Mouse (Mus musculus): ENCODE measurements around the gene Tlr9.

The Tlr9 gene

DNA sequence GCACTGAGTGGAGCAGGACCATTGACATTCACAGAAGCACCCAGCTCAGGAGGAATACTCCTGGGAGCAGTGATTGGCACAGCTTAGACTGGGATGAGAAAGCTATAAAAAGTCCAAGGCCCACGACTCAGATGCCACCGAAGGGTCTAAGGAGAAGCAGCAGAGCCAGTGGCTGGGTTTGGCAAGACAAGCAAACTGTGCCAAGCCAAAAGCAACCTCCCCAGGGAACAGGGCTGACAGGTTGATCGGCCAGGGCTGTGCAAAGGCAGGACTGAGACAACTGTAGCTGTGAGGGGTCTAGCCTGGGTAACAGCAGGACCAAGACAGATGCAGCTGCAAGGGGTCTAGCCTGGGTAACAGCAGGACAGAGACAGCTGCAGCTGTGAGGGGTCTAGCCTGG lies 10.6 kb downstream of the Tlr9 start:
- DNase-seq (ENCODE audit: low spot score): no peak

DNA sequence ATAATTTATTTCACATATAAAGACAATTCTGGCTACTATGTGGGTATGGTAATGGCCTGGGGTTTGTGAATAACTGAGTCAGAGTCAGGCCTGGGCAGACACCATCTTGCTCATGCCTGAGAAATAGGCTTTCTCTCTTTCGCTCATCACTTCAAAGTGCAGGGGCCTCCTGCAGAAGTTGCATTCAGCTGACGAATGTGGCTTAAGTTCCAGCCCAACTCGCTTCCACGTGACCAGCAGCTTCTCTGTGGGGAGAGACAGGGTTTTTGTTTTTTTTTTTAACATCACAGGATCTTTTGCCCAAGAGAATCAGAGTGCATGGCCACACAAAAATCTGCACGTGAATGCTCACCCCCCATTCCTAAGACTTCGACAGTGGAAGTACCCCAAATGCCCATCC lies 11.6 kb downstream of the Tlr9 start:
- DNase-seq (ENCODE audit: low spot score): no peak

DNA sequence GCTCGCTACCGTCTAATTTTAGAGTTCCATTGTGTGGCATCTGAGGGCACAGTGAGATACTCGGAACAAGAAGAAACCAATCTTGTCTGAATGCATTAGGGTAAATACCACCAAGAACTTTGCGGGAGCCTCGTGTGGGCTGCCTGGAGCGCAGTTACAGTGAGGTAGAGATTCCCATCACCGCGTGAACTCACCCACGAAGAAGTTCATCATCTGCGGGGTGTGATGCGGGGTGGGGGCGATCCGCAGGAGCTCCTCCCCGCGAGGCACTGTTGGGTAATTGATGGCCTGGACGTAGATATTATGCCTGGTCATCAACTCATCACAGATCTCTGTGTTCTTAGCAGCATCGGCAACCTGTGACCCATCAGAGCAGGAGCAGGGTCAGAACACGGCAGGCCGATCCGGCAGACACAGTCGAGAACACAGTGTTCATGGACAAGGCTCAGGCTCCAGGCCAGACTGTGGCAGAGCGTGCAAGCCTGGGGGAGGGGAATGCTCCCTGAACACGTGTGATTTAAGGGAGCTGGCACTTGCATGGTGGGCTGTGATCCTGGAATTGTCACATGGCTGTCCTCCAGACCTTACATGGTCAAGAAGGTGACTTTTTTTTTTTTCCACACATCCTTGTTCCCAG lies 12.9 kb downstream of the Tlr9 start:
- DNase-seq (ENCODE audit: low spot score): no peak

DNA sequence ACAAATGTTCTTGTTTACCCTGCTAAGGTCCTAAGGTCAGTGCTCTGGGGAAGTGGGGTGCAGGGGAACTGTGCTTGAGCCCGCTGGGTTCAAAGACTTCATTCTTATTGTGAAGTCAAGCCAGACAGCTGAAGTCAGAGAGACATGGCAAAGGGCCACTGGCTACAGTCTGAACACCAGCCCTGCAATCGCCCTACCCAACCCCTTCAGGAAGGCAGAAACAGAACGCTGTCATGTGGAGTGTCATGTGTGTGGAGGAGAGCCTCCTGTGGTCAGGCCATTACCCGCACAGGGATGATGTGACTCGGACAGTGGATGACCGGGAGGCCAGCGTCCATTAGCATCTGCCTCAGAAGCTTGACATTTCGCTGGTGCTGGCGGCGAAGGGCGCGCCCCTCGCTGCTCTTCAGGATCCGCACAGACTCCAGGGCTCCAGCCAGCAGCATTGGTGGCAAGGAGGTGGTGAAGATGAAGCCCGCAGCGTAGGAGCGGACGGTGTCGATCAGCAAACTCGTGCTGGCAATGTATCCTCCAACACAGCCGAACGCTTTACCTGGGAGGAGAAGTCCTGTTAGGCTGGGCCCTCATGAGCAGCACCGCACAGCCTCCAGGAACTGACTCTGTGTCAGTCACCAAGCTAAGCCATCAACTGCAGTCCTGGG lies 13.9 kb downstream of the Tlr9 start:
- no peak for DNase-seq (ENCODE audit: low spot score)

DNA sequence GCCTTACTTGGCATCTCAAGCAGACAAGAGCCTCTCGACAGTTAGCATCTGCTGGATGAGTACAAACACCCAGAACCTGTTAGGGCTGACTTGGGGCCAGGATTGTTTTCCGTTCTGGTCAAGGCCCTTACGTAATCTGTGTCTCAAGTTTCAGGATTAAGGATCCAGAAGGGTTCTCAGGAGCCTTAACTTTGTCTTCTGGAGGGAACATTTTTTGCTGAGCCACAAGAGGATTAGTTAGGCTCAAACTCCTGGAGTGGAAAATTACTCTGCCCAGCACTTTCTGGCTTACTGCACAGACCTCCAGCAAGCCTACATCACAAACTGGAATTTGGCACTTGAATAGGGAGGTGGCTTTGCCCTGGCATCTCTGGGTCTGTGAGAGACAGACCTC lies 14.4 kb downstream of the Tlr9 start:
- DNase-seq (ENCODE audit: low spot score): no peak

DNA sequence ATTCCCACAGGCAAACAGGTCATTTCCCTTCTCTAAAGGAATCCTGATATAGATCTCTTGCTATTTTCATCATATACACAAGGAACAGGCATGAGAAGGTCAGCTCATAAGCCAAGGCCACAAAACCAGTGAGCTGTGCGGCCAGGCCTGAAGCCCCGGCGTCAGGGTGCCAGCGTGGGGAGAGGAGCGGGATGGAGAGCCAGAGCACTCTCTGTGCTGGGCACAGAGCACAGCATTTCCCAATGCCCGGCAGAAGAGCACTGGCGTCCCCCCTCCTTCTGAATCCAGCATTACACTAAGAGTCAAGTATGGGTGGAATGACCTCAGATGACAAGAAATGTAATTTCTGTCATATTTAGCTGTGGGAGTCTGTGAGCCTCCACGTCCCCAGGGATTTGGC lies 15.0 kb downstream of the Tlr9 start:
- DNase-seq (ENCODE audit: low spot score): no peak

DNA sequence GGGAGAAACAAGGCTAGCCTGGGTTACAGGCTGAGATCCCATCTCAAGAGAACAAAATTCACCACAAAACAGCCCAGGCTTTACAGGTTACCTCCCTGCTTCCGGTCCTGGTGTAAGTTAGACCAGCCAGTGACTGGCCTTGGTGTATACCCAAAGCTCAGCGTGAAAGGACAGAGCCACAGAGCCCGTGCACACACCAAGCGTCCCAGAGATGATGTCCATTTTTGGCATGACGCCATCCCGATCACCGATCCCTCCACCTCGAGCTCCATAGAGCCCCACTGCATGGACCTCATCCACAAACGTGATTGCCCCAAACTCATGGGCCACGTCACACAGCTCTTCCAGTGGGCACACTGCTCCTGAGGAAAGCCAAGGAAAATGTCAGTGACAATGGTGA lies 15.5 kb downstream of the Tlr9 start:
- DNase-seq (ENCODE audit: low spot score): no peak

DNA sequence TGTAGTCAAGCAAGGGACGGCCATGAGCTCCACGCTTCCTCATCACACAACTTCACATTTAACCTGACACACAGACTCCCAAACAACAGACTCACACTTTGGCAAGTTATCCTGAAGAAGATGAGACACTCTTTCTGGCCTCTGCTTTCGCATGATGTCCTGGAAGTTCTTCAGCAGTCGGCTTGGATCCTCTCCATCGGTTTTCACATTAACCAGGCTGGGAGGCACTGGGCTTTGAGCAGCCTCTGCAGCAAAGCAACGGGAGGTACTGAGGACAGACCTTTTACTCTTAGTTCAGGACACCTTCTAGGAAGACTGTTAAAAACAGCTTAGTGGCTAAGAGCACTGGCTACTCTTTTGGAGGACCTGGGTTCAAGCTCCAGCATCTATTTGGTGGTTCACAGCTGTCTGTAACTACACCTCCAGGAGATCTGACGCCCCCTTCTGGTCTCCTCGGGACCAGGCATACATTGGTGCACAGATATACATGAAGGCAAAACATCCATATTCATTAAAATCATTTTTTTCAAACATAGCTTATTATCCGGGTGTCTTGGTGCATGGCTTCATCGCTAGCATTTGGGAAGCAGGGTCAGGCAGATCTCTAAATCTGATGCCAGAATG lies 19.3 kb downstream of the Tlr9 start:
- DNase-seq (ENCODE audit: low spot score): no peak

DNA sequence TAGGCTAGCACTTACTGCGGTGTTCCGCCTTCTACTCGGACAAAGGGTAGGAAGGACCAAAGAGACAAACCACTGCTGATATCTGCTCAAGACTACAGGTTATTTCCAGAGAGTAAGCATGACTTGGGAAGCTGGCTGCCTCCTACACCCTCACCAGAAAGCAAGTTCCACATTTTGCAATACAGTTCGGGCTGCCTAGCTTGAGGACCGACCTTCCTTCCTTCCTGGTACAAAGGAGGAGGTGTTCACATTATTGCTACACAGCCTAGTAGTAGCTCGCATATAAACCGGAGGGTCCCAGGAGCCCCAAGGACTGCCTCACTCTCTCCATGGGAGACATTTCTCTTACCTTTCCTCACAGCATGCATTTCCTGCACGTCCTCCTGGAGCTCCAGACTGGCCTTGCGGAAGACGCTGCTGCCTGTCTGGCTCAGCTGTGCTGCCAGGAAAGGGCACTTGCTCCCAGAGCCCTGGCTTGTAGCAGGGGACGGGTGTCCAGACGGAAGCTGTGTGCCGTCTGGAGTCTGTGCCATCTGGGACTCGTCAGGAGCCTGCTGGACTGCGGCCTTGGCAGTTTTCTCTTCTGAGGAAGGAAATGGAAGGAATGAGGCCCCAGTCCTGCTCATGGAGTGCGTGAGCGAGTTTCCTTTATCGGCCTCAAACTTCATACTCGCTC lies 20.6 kb downstream of the Tlr9 start:
- no peak for DNase-seq (ENCODE audit: low spot score)

DNA sequence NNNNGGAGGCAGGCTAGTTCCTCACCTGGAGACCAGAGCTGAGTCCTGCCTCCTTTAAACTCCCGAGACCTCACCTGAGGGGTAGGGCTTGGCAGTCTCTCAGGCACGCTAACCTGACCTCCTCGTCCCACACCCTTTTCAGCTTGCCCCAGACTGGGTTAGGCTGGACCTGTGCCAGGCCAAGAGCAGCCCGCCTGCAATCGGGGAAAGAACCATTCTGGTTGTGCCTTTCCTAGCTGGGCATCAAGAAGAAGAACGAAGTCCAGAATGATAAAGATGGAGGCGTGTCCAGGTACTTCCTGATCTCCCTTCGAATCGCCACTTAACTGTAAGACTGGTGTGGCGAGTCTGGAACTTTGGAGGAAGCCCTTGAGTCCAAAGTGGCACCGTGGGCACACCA lies 27.2 kb downstream of the Tlr9 start:
- no peak for DNase-seq (ENCODE audit: low spot score)

DNA sequence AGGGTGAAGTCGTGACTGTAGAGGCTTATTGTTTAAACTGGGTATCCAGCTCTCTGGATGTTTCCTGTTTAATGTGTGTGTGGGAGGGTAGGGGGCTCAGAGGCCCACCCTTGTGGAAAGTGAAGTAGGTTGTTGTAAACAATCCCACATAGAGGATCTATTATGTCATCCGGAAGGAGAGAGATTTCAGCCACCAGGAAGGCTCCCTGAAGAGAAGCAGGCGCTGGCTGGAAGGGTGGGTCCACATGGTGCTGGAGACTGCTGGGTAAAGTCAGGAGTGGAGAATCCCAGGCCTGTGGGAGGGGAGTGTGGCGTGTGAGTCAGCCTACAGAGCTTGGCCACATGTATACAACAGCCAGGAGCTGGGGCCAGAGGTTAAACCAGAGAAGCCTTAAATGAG lies 27.8 kb downstream of the Tlr9 start:
- no peak for DNase-seq (ENCODE audit: low spot score)

DNA sequence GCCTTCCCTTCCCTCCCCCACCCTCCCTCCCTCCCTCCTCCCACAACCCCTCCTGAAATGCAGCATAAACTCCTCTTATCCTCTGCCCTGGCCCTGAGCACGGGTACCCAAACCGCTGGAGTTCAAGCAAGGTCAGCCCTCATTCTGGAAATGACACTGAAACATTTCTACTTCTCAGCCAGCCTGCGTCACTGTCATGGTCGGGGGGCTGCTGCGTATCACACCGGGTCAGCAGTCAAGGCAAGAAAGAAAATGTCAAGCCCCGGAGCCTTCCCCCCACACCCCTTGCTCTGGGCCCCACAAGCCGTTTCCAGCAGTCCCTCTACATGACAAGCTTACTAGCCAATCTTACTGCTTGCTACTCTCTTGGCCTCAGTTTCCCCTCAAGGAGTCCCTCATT lies 28.7 kb downstream of the Tlr9 start:
- DNase-seq (ENCODE audit: low spot score): no peak

DNA sequence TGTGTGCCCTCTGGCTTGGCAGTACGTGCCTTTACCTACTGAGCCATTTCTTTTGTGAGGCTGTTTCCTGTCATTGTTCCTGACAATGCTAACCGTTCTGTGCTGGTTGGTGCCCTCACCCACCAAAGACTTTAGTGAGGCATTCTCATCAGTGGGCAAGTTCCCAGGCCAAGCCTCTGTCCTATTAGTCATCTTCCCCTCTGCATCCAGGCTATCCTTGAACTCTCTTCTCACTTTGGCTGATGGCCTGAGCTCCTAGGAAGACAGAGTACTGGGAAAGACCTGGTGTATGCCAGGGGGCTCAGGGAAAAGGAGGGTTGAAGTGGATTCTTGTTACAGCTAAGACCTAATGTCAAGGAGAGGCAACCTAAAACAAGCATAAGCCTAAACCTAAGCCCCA lies 31.6 kb downstream of the Tlr9 start:
- DNase-seq (ENCODE audit: low spot score): no peak

DNA sequence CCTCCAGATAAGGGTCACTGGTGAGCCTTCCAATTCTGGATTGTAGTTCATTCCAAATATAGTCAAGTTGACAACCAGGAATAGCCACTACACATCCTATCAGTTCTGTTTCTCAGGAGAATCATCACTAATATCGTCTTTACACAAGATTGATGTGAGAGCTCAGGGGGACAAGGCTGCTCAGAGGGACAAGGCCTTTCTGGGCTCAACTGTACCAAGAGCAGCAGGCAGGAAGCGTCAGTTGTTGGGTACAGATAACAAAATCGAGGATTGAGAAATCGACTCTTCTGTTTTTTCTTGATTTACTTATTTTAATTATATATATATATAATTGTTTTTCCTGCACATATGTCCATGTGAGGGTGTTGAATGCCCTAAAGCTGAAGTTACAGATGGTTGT lies 36.0 kb downstream of the Tlr9 start:
- no peak for DNase-seq (ENCODE audit: low spot score)

DNA sequence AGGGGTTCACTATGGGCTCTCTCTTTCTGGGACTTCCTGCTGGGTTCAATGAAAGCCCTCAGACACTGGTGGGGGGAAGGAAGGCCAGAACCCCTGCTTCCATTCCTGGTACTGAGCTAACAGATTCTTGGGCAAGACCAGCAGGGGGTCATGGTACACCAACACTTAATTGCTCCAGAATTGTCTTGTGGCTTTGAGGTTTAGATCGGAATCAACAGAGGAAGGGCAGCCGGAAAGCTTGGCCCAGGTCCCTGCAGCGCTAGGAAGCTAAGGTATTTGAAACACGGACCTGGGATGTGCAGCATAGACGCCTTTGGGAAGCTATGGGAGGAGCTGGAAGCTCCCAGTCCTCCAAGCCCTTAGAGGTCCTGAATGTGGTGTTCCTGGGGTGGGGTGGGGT lies 36.6 kb downstream of the Tlr9 start:
- DNase-seq (ENCODE audit: low spot score): no peak

DNA sequence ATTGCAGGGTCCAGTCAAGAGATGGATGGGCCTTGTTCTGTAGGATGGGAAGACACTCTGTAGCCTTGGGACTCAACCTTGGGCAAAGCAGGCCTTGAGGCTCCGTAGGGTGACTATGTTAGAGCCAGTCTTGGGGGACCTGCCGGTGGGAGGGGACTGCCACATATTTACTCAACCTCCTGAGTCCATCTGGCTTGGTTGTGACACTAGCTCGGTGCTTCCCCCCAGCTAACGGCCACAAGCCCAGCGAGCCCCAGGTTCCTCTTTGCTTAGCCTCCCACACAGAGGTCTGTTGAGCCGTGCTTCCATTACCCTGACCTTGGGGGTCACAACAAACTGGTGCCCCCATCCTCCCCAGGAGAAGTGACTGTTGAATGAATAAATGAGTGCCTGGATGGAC lies 38.7 kb downstream of the Tlr9 start:
- no peak for DNase-seq (ENCODE audit: low spot score)

DNA sequence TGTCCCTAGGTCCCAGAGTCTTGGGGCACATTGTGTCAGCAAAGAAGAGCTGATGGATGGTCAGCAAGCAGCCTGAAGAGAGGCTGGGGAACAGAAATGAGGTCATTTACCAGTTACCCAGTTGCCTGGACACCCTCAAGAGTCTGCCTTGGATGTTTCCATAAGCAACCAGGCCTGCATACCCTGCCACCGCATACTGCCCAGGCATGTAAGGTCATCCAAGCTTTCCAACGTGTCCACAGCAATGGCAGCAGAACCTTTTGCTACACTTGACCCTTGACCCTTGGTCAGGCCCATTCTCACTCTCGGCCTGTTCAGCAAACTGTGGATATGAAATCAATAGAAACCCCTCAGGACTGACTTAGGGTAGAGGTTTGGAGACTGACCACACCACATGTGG lies 39.1 kb downstream of the Tlr9 start:
- no peak for DNase-seq (ENCODE audit: low spot score)

DNA sequence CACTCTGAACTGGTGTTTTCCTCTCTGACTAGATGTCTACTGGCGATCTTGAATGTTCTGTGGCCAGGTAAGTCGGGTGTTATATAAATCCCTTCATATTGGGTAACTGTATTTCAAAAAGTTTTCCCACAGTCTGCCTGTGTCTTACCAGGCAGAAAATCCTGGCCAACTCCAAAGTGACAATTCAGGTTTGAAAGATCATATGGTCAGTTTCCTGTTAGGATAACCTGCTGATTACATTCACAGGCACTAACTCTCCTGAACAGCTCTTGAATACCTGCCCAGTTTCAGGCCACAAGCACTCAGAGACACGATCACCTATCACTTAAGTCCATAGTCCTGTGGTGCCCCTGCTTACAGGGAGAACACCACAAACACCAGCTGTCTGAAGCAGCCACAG lies 39.7 kb downstream of the Tlr9 start:
- no peak for DNase-seq (ENCODE audit: low spot score)

DNA sequence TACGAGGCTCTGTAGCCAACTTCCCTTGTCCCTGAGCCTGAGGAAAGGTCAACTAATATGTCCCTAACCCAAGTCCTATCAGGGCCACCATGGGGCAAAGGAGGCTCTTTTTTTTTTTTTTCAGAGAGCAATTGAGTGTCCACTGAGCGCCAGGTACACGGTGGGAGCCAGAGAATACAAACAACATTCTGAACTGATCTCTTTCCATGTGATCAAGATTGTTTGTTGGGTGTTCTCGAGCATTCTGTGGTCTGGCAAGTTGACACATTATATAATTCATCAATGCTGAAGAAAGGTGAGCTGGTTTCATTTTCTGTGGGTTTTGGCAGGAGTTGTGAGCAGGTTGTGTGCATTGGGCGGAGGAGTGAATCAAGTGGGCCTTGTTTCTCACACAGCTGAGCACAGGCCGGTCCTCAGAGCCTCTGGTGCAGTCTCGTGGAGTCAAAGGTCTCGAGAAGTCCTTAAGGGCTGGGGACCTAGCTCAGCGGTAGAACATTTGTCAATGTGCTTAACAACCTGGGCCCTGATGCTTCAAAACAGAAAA lies 41.1 kb downstream of the Tlr9 start:
- DNase-seq (ENCODE audit: low spot score): no peak

DNA sequence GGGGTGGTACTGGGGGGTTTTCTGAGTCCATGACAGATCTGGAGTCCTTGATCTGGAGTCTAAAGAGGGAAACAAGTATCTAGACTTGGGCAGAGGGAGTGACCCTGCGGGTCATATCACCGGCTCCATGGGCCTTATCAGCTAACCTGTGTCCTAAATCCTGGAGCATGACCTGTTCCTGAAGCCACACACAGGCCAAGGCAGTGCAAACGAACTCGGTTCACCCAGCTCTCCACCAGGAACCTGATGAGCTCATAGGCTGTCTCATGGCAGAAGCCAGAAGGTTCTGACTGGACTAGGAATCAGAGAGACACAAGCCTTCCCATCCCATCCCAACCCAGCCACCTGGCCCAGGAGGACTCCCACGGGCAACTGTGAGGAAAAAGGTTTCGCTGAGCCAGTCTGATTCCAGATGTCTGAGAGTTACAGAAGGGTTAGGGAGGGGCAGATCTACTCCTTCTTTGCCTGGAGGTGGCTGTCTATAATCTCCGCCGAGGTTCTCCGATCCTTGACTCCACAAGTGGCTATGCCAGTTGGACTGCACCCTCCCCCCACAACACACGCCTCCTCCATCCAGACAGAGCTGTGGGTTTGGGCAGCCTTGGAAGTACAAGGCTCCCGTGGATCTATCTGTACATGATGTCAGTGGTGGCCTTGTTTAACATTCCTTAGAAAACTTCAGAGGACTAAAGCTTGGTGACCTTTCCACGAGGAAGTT lies 43.1 kb downstream of the Tlr9 start:
- no peak for DNase-seq (ENCODE audit: low spot score)

DNA sequence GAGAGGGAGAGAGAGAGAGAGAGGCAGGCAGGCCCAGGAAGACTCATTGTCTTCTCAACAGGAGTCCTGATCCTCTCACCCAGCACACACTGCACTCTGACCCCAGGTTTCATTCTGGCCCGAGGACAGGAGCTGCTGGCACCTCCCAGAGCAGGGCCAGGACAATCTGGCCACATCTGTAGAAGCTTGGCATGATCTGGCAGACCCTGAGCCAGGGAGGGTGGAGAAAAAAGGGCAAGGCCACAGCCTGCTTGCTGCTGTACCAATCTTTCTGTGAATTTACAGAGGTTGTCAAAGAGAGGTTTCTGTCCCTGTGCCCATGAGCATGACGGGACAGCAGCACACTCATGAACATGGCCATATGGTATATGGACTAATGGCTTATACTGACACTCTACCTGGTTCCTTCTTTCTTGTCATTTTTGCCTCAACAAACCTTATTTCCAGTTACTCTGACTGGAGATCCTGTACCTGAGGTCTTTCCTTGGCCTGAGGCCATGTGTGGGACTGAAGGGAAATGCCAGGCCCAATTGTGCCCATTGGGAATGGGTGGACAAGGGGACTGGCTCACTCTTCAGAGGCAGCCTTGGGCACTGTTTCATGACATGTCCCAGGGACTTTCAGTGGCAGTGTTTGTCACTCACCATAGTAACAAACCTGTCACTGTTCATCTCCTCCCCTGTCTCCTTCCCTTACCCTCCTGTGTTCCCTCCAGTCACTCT lies 44.7 kb downstream of the Tlr9 start:
- DNase-seq (ENCODE audit: low spot score): no peak

DNA sequence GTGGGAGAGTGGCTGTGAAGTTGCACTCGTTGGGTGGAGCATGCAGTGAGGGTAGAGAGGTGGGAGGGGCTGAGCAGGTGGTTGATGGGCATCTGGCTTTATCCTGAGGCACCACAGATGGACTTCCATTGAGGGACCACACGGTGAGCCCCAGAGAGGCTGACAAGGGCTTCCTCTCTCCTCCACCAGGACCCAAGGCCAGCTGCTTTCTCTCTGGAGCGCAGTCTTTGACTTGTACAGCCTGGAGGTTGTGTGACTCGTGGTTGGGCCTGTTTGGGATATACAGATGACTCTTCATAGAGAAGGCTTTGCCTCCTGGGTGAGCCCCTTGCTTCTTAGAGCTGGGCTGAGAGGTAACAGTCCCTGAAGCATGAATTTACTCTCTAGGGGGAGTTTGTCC lies 46.0 kb downstream of the Tlr9 start:
- DNase-seq (ENCODE audit: low spot score): no peak

All from ovary, postnatal 14 days (tissue).